Comparison of ENCODE assay signal across 26 mouse cellular contexts in the genomic region with DNA sequence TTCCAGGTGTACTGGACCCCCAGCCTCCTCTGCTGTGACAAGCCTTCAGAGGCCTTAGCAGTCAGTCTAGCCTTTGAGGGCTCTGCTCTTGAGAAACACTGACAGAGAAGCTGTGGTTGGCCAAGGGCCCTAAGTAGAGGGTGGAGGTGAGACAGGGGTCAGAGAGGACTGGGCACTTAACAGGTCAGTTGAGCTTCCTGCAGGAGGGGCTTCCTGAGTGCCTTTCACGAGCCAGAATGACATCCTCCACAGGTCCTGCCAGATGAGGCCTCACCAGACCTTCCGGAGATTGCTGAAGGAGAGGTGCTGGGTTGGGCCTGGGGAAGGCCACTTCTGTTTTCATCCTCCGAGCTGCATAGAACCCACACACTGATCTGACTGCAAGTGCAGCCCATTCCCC. TPM values are rescaled to one million over a fixed set of nuclear protein-coding genes. Genes with fewer than 3 reads are reported as not detected.
DNase-seq lines count a peak whose midpoint lies in the region; ATAC-seq lines count a peak whose summit lies in the region.
"Had no signal": no experiment of that assay in that cellular context is flagged by ENCODE, and none has a peak within 500 bp of the region (broad histone marks: within the 10 kb centered on the region; RNA-seq: fewer than 3 reads in every experiment).

No protein-coding gene starts in this region.

- no peak for DNase-seq in heart, embryonic 10.5 days (ENCODE audit: low spot score)
- DNase-seq in heart, adult 9 months (ENCODE audit: low spot score in 2 of 2), result no peak
- no peak for DNase-seq in heart, postnatal 14 days
- no peak for DNase-seq in lung, postnatal 25 days (ENCODE audit: low spot score)
- DNase-seq in urinary bladder, adult 2 months (ENCODE audit: low spot score), result peak; percentile 23
- DNase-seq in urinary bladder, postnatal 4 days (ENCODE audit: low spot score in 2 of 2), result no peak
- DNase-seq: cerebellum, adult 11 months; cerebellum, adult 9-11 months; gastrocnemius, postnatal 10 days; kidney, postnatal 4 days; lung, embryonic 14.5 days; retina, postnatal 1 day; right cerebral cortex, postnatal 25 days; spleen, adult 18-20 months; thymus, postnatal 25 days had no signal

- no peak overlapping the region for H3K9ac ChIP-seq in heart, embryonic 16.5 days (ENCODE audit: low read length)
- no peak overlapping the region for H3K9ac ChIP-seq in lung, embryonic 16.5 days (ENCODE audit: low read length)
- H3K9ac ChIP-seq: embryonic facial prominence, embryonic 15.5 days; intestine, embryonic 15.5 days; limb, embryonic 13.5 days; liver, embryonic 12.5 days; lung, embryonic 14.5 days; neural tube, embryonic 13.5 days had no signal

- no peak for ATAC-seq in heart, embryonic 16.5 days (replicated peaks; ENCODE audit: extremely low read depth, insufficient read depth, low FRiP score)
- no peak for ATAC-seq in lung, embryonic 16.5 days (ENCODE audit: low read depth)
- ATAC-seq: forebrain, embryonic 16.5 days; hindbrain, embryonic 16.5 days; intestine, embryonic 15.5 days; liver, embryonic 12.5 days; midbrain, embryonic 16.5 days had no signal

- peak overlapping the region; percentile 37; the same call in 1 of the 2 replicates for H3K27ac ChIP-seq in heart, embryonic 10.5 days
- peak overlapping the region; percentile 41; the same call in 1 of the 2 replicates for H3K27ac ChIP-seq in heart, embryonic 16.5 days (ENCODE audit: low read length)
- H3K27ac ChIP-seq in lung, embryonic 16.5 days (ENCODE audit: low read length), result 0 out of 2 replicates have a peak overlapping the region, but pooled peaks have one; percentile 10
- H3K27ac ChIP-seq: embryonic facial prominence, embryonic 15.5 days; intestine, embryonic 15.5 days; limb, embryonic 13.5 days; neural tube, embryonic 13.5 days had no signal

- H3K4me3 ChIP-seq in heart, embryonic 10.5 days, result no peak overlapping the region
- no peak overlapping the region for H3K4me3 ChIP-seq in heart, embryonic 16.5 days (ENCODE audit: low read length)
- no peak overlapping the region for H3K4me3 ChIP-seq in lung, embryonic 16.5 days (ENCODE audit: low read length)
- H3K4me3 ChIP-seq: embryonic facial prominence, embryonic 15.5 days; intestine, embryonic 15.5 days; limb, embryonic 13.5 days; liver, embryonic 12.5 days; myocyte; neural tube, embryonic 13.5 days had no signal

- H3K9me3 ChIP-seq in heart, embryonic 10.5 days, result no peaks in the 10 kb centered on the region
- H3K9me3 ChIP-seq in heart, embryonic 16.5 days (replicated peaks; ENCODE audit: control insufficient read depth, low read length), result no peaks in the 10 kb centered on the region
- no peaks in the 10 kb centered on the region for H3K9me3 ChIP-seq in lung, embryonic 16.5 days (ENCODE audit: control insufficient read depth, low read length)
- H3K9me3 ChIP-seq: embryonic facial prominence, embryonic 15.5 days; intestine, embryonic 15.5 days; limb, embryonic 13.5 days; liver, embryonic 12.5 days; neural tube, embryonic 13.5 days had no signal

- H3K36me3 ChIP-seq in heart, embryonic 10.5 days, result no peaks in the 10 kb centered on the region; the same call in 1 of the 2 replicates
- H3K36me3 ChIP-seq in heart, embryonic 16.5 days (ENCODE audit: control insufficient read depth, insufficient read depth), result no peaks in the 10 kb centered on the region
- no peaks in the 10 kb centered on the region for H3K36me3 ChIP-seq in lung, embryonic 16.5 days (ENCODE audit: control insufficient read depth, insufficient read depth, low read length)

- H3K4me2 ChIP-seq in heart, embryonic 16.5 days (ENCODE audit: low read depth, low read length), result no peak overlapping the region
- H3K4me2 ChIP-seq in lung, embryonic 16.5 days (ENCODE audit: low read depth, low read length), result no peak overlapping the region
- H3K4me2 ChIP-seq: embryonic facial prominence, embryonic 15.5 days; intestine, embryonic 15.5 days; limb, embryonic 13.5 days; liver, embryonic 12.5 days; lung, embryonic 14.5 days; neural tube, embryonic 13.5 days had no signal

- no peaks in the 10 kb centered on the region for H3K27me3 ChIP-seq in heart, embryonic 10.5 days (ENCODE audit: insufficient read depth, poor library complexity, severe bottlenecking)
- H3K27me3 ChIP-seq in heart, embryonic 16.5 days (ENCODE audit: control insufficient read depth, insufficient read depth, low read length), result no peaks in the 10 kb centered on the region
- H3K27me3 ChIP-seq in lung, embryonic 16.5 days (ENCODE audit: control insufficient read depth, insufficient read depth, low read depth, low read length), result no peaks in the 10 kb centered on the region
- H3K27me3 ChIP-seq: embryonic facial prominence, embryonic 15.5 days; intestine, embryonic 15.5 days; limb, embryonic 13.5 days; liver, embryonic 12.5 days; neural tube, embryonic 13.5 days had no signal

- peaks cover 64% of the 10 kb centered on the region for H3K4me1 ChIP-seq in heart, embryonic 10.5 days
- peaks cover 42% of the 10 kb centered on the region for H3K4me1 ChIP-seq in heart, embryonic 16.5 days (ENCODE audit: control insufficient read depth, insufficient read depth, low read length)
- H3K4me1 ChIP-seq in lung, embryonic 16.5 days (replicated peaks; ENCODE audit: control insufficient read depth, insufficient read depth, low read length), result peaks cover 32% of the 10 kb centered on the region

- WGBS in heart, embryonic 10.5 days, result 43% methylated on average over 3 of the region's 3 CpGs
- 35% methylated on average over 3 of the region's 3 CpGs for WGBS in heart, embryonic 16.5 days
- WGBS in lung, embryonic 16.5 days, result 42% methylated on average over 3 of the region's 3 CpGs

- intact Hi-C loops in heart, postnatal 14 days (cut with DNase I), result no loop called here

RNA-seq across cellular contexts. Expression of gene Srebf1, which starts 6.1 kb away (rescaled TPM):
- polyA plus RNA-seq in heart, embryonic 10.5 days (2016; fragmentation: Nextera tagmentation; extraction: Ambion mirVana), result 38.2 and 40.3 TPM in 2 replicates
- polyA plus RNA-seq in heart, embryonic 16.5 days (2015; fragmentation: Nextera tagmentation; extraction: Ambion mirVana), result 36.1 and 47.0 TPM in 2 replicates
- 10 to 100 TPM; 29.0 to 32.0 TPM for total RNA-seq in heart, postnatal 14 days (2021)
- 65.9 and 74.3 TPM in 2 replicates for polyA plus RNA-seq in lung, embryonic 16.5 days (2015; fragmentation: Nextera tagmentation; extraction: Ambion mirVana)
- polyA plus RNA-seq in urinary bladder, adult 2 months (2012; rRNA removed), result 157 and 168 TPM in 2 replicates
